Mouse (Mus musculus) heart, postnatal 0 days (tissue): ENCODE data around the gene Sh3gl2.

Experiments
- CTCF ChIP-seq: IDR thresholded peaks from 2 replicates; pipeline ENCODE4 v1.5.1; 2016; ENCODE audit warnings: antibody characterized with exemption, control low read depth, low read depth
- EP300 ChIP-seq: IDR thresholded peaks from 2 replicates; pipeline ENCODE4 v1.6.1; 2016; ENCODE audit warnings: antibody characterized with exemption, low read depth

DNA sequence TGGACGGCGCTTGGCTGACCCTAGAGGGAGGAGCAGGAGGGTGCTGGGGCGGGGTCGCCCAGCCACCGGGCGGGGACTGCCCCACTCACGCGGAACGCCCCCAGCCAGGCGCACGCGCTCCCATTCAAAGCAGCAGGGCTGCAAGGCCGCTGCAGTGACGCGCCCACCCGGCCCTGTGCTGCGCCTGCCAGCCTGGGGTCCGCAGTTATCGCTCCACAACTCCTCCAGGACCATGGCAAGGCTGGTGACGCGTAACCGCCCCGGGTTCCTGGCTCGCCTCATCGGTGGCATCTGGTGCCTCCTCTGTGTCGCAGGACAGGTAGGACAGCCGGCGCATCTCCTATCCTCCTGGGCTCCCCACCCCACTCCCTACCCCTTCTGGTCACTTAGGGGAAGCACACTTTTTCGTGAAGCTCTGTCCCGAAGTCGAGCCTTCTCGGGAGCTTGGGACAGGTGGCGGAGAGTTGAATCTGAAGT lies 309.3 kb downstream of the Sh3gl2 start:
- TF ChIP-seq EP300, result no peak
- peak; percentile 2; the same call in 1 of the 2 replicates for TF ChIP-seq CTCF
